Mouse (Mus musculus): ENCODE results near the gene Lin7a.

DNA sequence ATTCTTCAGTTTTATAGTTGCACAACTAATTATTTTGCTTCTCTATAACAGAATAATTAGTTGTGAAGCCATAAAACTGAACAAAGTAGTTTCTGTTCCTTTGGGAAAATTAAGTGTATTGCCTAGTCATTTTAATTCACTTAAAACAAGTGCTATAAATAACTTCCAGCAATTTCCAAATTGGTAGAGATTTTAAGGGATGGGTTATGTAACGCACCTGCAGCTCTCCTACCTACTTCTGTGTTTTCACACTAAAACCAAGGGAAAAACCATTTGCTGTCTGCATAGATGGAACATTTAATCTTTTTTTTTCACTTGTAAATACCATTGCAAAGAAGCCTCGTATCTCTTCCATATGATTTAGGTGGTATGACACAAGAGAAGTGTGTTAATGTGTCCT, 90.5 kb downstream of the Lin7a start:
- no peak for TF ChIP-seq POLR2A (IDR thresholded peaks at IDR 0.05; ENCODE audit: extremely low read depth, insufficient read depth, low read length)
- TF ChIP-seq CTCF (IDR thresholded peaks at IDR 0.05; ENCODE audit: extremely low read depth, insufficient read depth, low read length), result no peak

All from cortical plate, adult 2 months (tissue).